Mouse (Mus musculus) stomach, postnatal 0 days (tissue): Measurements from ENCODE around the gene Lrrc2.

Experiments
- CTCF ChIP-seq: IDR thresholded peaks from 2 replicates; pipeline ENCODE4 v1.5.1; 2016; ENCODE audit warnings: antibody characterized with exemption, low read depth, mild to moderate bottlenecking, moderate library complexity
- EP300 ChIP-seq: optimal IDR thresholded peaks from 2 replicates; pipeline ENCODE3; 2016; ENCODE audit warnings: antibody characterized with exemption

DNA sequence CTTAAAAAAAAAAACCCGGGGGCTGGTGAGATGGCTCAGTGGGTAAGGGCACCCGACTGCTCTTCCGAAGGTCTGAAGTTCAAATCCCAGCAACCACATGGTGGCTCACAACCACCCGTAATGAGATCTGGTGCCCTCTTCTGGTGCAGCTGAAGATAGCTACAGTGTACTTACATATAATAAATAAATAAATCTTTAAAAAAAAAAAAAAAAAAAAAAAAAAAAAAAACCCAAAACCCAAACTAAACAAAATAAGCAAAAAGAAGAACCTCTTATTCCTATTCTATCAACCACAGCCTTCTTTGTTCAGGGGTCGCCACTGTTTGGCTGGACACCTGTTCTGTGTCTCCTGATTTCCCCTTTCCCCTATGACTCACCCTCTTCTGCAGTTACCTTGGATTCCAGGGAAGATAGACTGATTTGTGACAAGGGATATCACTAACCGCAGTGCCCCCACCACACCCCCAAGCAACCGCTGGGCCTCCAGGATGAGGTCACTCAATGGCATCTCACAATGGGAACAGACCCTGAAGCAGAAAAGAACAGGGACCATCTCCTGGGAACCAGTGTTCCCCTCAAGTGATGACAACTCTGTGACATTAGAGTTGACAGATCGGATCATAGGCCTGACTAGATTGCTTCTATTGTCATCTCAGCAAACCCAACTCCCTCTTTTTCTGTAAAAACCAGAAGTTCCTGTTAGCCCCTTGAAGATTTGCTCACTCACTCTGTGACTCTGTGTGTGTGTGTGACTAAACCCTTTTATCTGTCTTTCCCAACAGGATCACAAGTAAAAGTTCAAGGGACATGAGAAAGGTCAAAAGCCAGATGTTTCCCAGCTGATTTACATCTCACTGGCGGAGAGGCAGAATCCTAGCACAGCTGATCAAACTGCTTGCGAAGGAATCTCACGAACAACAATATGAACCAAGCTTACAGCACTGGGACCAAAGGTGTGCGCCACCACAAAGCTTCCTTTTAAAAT, 13.5 kb upstream of the Lrrc2 start:
- TF ChIP-seq CTCF, result peak; percentile 25
- no peak for TF ChIP-seq EP300
